Mouse (Mus musculus) heart, postnatal 36 days (tissue): ENCODE measurements around the gene Ceacam5. TPM values are rescaled to one million over a fixed set of nuclear protein-coding genes. Genes with fewer than 3 reads are reported as not detected.

Experiments used
- DNase-seq, 2 experiments: peaks; one replicate each; pipeline ENCODE4 v3.0.0; 2021 to 2022
- intact Hi-C: fragments of 180-260 bp; cut with DNase I; formaldehyde crosslinking; loops from one replicate; pipeline ENCODE4 v1.15.1; 2025
- total RNA-seq, 2 experiments: library from RNA; stranded (reverse); gene quantifications; 2 replicates each; pipeline ENCODE4 v1.2.3; 2021

The Ceacam5 gene
- not detected for total RNA-seq

DNA sequence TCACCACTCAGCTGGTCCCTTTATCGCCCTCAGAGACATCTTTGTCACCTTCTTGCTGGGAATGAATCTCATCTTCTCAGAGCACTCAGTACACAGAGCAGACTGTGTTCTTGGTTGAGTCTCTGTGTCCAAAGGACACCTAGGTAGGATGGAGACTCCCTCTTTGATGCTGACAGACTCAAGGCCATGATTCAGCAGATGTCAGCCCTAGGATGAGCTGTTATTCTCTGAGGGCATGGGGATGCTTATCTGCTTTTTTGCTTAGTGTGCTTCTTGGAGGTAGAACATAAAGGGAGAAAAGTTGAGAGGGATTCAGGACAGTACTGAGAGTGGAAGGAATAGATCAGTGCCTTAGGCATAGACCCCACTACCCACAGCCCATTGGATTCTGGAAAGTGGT, at the start of gene Ceacam5:
Ceacam5 (plus strand) TSS at position 301 of the 400 bp plus-strand sequence.
- intact Hi-C loops, result no loop called here
- no peak for DNase-seq

Other genes with a start within 250 kb of the Ceacam5 start
- gene Ceacam14, start 99.4 kb downstream of the Ceacam5 start, total RNA-seq, result not detected
- not detected for gene Gm5155, start 158.5 kb downstream of the Ceacam5 start, total RNA-seq